Mouse (Mus musculus): ENCODE measurements around the gene Gm20388.
A peak's percentile ranks its signal among the peaks of the same experiment; 100 is the strongest.

The Gm20388 gene

GRCm38 (mm10) chr8:120289698-120290181, 379.1 kb downstream of the Gm20388 start:
- peak; percentile 90 for DNase-seq (ENCODE audit: low read depth, low spot score)

DNA sequence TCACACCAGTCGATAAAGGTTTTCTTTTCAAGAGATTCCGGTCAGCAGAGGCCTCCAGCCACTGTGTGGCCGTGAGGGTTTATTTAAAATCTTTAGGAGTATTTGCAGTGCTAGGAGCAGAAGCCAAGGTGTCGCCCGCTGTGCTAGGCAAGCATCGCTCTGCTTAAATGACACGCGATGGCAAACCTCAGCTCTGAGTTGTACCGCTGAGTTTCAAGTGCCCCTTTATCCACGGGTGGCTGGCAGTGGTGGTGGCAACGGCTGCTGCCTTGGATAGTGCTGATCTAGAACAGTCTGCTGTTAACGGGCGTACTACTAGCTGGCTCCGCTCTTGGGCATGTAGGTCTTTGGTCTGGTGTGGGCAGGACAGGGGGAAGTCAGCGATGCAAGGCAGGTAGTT, 380.0 kb downstream of the Gm20388 start:
- DNase-seq (ENCODE audit: low read depth, low spot score): no peak

DNA sequence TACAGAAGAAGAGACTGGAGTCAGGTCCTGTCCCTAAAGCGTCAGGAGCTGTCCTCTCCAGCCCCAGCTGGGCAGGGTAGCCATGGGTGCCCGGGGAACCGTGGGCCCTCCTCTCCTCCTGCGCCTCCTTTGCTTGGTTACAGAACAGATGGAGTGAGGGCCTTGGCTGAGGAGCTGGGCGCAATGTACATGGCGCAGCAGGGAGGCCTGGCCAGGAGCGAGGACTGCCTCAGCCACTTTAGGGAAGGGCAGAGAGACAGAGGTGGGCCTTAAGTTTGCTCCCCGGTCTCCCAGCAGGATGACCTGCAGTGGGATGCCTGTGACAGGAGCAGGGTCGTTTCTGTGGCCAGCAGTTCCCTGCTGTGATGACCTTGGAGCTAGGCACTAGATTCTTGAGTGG, 381.0 kb downstream of the Gm20388 start:
- no peak for DNase-seq (ENCODE audit: low read depth, low spot score)

GRCm38 (mm10) chr8:120292316-120293107, 381.9 kb downstream of the Gm20388 start:
- DNase-seq (ENCODE audit: low read depth, low spot score): peak; percentile 93

- no peak for DNase-seq (ENCODE audit: low read depth, low spot score)
Measured at GRCm38 (mm10) chr8:120293421-120294357, 383.0 kb downstream of the Gm20388 start.

- DNase-seq (ENCODE audit: low read depth, low spot score): no peak
Measured at GRCm38 (mm10) chr8:120294982-120295870, 384.6 kb downstream of the Gm20388 start.

GRCm38 (mm10) chr8:120297000-120297399, 386.4 kb downstream of the Gm20388 start:
- DNase-seq (ENCODE audit: low read depth, low spot score): no peak

DNA sequence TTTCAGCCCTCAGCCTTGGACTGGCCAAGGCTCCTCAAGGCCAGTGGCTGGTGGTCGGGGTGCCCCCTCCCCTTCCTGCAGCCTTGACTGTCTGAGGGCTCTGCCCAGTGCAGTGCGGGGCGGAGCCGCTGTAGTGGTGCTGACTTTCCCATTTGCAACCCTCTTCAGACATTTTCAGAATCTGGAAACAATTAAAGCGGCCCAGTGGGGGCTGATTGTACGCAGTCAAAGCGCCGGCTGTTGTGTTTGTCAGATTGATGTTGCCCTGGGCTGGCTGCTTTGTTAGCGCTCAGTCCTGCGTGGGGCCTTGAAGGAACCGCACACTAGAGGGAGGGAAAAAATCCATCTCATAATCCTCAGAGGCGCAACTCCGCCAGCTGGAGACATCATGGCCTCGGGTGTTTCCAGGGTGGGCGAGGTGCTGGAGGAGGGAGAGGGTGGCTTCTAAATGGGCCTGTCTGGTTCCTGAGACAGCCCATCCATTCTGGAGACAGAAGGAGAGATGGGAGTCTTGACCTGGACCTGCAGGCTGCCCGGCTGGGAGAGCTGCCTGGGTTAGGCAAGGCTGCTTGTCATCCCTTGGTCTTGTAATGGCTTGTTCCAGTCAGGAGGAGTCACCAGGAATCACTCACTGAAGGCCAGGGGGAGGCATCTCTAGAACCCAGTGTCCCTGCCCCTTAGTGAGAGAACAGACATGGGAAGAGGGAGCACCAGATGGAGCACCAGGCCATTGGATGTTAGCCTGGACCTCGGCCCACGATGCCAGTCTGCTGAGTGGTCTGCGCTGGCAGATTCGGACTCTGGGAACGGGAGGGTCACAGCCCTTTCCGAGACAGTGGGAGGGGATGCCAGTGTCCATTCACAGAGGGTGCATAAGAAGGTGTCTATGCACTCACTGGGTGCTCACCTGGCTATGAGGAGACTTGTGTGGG, 388.2 kb downstream of the Gm20388 start:
- no peak for DNase-seq (ENCODE audit: low read depth, low spot score)

DNA sequence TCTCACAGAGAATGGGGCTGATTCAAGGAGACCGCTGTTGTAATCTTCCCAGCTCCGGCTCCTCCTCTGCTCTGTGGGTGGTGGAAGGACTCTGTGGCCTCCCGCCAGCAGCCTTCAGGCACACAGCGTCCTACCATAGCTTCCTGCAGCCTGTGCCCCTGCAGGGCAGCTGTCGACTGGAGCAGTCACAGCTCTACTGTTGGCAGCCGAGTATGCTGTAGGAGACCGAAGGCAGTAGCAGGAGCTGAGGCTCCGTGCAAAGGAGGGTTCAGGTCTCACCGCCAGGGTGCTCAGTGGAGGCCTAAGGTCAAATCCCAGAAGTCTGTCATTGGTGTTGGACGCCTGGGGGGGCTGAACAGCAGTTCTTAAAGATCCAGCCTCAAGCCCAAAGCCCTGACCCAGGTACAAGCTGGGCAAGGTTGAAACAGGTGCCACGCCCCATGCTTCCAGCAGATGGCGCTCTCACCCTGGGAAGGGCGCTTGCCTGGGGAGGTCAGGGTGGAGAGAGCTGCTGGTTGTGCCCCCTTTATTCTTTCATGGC, 390.0 kb downstream of the Gm20388 start:
- peak; percentile 92 for DNase-seq (ENCODE audit: low read depth, low spot score)

GRCm38 (mm10) chr8:120302941-120303675, 392.5 kb downstream of the Gm20388 start:
- peak; percentile 65 for DNase-seq (ENCODE audit: low read depth, low spot score)

- DNase-seq (ENCODE audit: low read depth, low spot score): peak; percentile 71
Measured at GRCm38 (mm10) chr8:120304097-120304496, 393.5 kb downstream of the Gm20388 start.

DNA sequence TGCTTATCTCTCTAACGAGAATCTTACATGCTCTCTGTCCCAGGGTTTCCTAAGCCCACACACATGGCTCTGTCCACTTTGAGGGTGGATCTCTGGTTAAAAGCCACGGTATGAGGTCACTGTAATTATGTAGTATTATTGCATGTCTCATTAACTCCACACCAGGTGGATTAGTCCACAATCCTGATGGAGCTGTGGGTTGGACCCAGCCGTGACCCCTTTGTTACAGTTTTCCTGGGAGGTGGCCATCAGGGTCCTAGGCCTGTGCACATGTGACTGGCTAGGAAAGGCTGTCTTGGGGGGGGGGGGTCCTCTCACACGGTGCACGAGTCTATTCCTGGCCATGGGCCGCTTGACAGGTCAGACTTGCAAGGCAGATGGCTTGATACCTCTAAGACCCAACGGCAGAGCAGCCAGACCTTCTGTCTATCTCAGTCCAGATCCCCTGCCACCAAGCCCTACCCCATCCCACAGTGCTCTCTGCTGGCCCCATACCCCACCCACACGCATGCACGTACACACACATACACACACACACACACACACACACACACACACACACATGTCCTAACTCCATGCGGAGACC, 395.3 kb downstream of the Gm20388 start:
- DNase-seq (ENCODE audit: low read depth, low spot score): no peak

DNA sequence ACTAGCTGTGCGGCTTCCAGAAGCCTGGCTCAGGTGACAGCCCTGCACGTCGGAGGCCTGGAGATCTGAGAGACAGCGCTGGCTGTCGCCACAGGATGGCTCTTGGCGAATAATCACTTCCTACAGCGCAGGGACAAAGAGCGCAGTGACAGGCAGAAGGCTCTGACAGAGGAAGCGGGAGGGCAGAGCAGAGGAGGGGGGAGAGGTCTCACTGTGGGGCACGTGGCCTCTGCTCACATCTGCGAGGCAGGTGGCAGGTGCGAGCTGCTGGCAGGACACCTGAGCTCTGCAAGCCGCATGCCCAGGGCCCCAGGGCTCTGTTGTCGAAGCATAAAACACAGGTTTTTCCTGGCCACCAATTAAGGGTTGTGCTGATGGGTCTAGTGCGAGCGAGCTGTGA, 396.5 kb downstream of the Gm20388 start:
- DNase-seq (ENCODE audit: low read depth, low spot score): peak; percentile 87

DNA sequence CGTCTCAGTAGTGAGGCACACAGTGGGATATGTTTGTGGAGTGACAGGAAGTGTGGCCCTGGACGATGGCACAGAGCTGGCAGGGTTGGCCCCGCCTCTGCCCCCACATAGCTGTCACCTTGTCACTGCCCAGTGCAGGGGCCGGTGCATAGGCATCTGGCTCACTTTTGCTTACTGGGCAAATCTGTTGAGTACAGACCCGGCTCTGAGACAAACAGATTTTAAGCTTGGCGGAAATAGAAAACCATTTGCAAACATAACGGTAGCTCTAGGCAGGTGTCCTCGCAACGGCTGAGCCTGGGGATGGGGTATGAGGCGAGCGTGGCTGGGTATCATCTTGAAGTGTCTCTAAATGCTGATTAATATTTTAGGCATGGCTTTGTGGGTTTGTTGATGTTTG, 396.9 kb downstream of the Gm20388 start:
- no peak for DNase-seq (ENCODE audit: low read depth, low spot score)

DNA sequence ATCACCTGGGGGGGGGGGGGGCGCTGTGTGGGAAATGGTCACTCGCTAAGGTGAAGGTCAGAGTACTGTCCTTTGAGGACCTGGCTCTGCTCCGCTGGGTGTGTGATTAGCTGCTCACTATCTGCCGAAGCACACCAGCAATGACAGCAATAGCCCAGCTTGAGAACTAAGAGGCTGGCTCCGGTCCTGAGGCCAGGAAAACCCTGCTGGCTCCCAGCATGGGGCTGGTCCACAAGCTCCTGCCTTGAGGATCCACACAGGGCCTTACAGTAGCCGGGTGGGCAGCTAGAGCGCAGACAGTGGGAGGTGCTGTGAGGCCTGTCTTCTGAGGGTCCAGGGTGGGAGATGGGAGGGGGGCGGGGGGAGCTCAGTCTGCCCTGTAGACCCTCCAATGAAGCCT, 397.5 kb downstream of the Gm20388 start:
- no peak for DNase-seq (ENCODE audit: low read depth, low spot score)

DNA sequence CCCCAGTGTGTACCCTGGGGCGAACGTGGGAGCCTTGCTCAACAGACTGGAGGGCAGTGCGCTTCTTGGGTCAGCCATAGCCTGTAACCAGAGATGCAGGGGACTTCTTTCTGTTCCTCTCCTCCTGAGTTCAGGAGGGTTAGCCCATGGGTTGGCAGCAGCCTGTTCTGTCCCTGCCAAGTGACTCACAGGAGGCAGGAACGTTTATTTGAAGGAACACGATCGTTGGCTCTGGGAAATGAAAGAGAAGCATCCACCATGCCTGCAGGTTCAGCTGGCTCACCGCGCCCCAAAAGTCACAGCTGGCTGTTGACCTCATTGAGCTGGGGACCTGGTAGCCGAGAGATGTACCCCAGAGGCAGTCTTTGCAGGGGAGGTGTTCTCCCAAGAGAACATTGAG, 397.9 kb downstream of the Gm20388 start:
- peak; percentile 84 for DNase-seq (ENCODE audit: low read depth, low spot score)

GRCm38 (mm10) chr8:120309326-120309725, 398.7 kb downstream of the Gm20388 start:
- DNase-seq (ENCODE audit: low read depth, low spot score): peak; percentile 85

- no peak for DNase-seq (ENCODE audit: low read depth, low spot score)
Measured at GRCm38 (mm10) chr8:120310063-120310462, 399.4 kb downstream of the Gm20388 start.

DNA sequence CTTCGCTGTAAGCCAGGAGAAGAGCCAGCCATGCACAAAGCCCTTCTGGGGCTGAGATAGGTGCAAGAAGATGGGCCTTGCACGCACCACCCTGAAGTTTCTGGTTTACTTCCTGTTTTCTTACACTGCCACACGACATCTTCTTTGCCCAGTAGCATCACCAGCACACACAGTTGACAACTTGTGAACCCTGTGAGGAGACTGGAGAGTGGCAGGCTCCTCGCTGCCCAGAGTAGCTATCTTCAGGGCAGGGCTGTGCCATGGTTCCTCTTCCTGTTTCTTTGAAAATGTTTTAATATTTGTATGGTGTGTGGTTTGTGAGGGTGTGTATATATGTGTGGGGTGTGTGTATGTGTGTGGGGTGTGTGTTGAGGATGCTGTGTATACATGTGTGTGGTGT, 401.8 kb downstream of the Gm20388 start:
- DNase-seq (ENCODE audit: low read depth, low spot score): no peak
